Mouse (Mus musculus) brain, embryonic 14.5 days (tissue): ENCODE data around the gene Rpl27.

Source experiments
- CTCF ChIP-seq: fragments of 200-500 bp; IDR thresholded peaks from 2 replicates; pipeline ENCODE4 v1.5.1; 2012; ENCODE audit warnings: inconsistent platforms, mild to moderate bottlenecking, moderate library complexity, borderline replicate concordance; ENCODE audit not compliant: insufficient read depth, insufficient read length; ENCODE audit errors: extremely low read depth
- POLR2A ChIP-seq: fragments of 200-500 bp; IDR thresholded peaks from 2 replicates; pipeline ENCODE4 v1.6.1; 2012; ENCODE audit warnings: mild to moderate bottlenecking, inconsistent platforms, borderline replicate concordance; ENCODE audit not compliant: poor library complexity, insufficient read depth, insufficient read length, severe bottlenecking; ENCODE audit errors: extremely low read depth

DNA sequence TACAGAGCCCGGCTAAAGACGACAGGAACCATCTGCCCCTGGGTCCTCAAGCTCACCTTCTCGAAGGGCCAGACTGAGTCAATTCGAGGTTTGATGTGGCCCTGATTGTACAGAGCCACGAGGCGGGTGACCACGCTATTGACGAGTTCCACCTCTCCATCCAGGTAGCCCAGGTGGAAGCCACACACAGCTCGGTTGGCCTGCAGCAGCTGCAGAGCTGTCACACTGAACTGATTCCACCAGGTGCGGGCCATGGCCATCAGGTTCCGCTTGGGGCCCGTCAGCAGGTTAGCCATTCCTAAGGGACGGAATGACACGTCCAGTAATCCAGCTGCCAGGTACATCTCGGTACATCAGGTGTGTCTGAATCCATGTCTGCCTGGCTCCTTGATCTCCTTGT lies 18.2 kb downstream of the Rpl27 start:
- no peak for TF ChIP-seq POLR2A
- no peak for TF ChIP-seq CTCF
